Mouse (Mus musculus) forebrain, embryonic 11.5 days (tissue): ENCODE measurements at regions not wholly inside any gene's neighbourhood (a gene's known extent, or its start where the extent isn't known, plus 50 kb on each side); places are given as distances from the start of the nearest gene placed in this dataset.
A peak's percentile ranks its signal among the peaks of the same experiment; 100 is the strongest.

Experiments used
- ATAC-seq: fragments of 200-750 bp; cut with Nextera tagmentation; replicated peaks from 2 replicates; pipeline ENCODE4 v1.8.0; 2017; ENCODE audit warnings: moderate TSS enrichment; ENCODE audit not compliant: low FRiP score
- DNase-seq: peaks from one replicate; pipeline ENCODE4 v3.0.0-alpha.2; 2017; ENCODE audit warnings: low spot score
- H3K27ac ChIP-seq: fragments of 300-500 bp; sonication (generic); 2 replicates; pipeline ENCODE4 v1.5.1; 2014; ENCODE audit warnings: low read depth, low read length
- H3K27me3 ChIP-seq: fragments of 300-500 bp; sonication (generic); 2 replicates; pipeline ENCODE4 v1.6.1; 2014; ENCODE audit warnings: mild to moderate bottlenecking, low read length, mixed read lengths; ENCODE audit not compliant: control insufficient read depth, insufficient read depth
- H3K36me3 ChIP-seq: fragments of 300-500 bp; sonication (generic); 2 replicates; pipeline ENCODE4 v1.6.1; 2014; ENCODE audit warnings: mild to moderate bottlenecking, low read length, moderate library complexity, mixed read lengths; ENCODE audit not compliant: control insufficient read depth, insufficient read depth
- H3K4me1 ChIP-seq: fragments of 300-500 bp; sonication (generic); replicated peaks from 2 replicates; pipeline ENCODE4 v1.6.1; 2014; ENCODE audit warnings: low read length, mixed read lengths; ENCODE audit not compliant: control insufficient read depth, insufficient read depth
- H3K4me2 ChIP-seq: fragments of 300-500 bp; sonication (generic); 2 replicates; pipeline ENCODE4 v1.6.1; 2014; ENCODE audit warnings: low read depth, mild to moderate bottlenecking, low read length, moderate library complexity, mixed read lengths; ENCODE audit not compliant: severe bottlenecking
- H3K4me3 ChIP-seq: fragments of 300-500 bp; sonication (generic); 2 replicates; pipeline ENCODE4 v1.5.1; 2014; ENCODE audit warnings: low read depth, low read length
- H3K9ac ChIP-seq: fragments of 300-500 bp; sonication (generic); 2 replicates; pipeline ENCODE4 v1.6.1; 2014; ENCODE audit warnings: low read length
- H3K9me3 ChIP-seq: fragments of 300-500 bp; sonication (generic); 2 replicates; pipeline ENCODE4 v1.6.1; 2016; ENCODE audit warnings: low read length, mixed read lengths; ENCODE audit not compliant: control insufficient read depth
- WGBS: fragments of 180-500 bp; shearing (Covaris S2); extraction: QIAGEN DNeasy Blood & Tissue Kit; methylation state at CpG from one replicate; pipeline ENCODE4 v1.1.7; 2014; 5-methylcytosine and 5-hydroxymethylcytosine counted together

DNA sequence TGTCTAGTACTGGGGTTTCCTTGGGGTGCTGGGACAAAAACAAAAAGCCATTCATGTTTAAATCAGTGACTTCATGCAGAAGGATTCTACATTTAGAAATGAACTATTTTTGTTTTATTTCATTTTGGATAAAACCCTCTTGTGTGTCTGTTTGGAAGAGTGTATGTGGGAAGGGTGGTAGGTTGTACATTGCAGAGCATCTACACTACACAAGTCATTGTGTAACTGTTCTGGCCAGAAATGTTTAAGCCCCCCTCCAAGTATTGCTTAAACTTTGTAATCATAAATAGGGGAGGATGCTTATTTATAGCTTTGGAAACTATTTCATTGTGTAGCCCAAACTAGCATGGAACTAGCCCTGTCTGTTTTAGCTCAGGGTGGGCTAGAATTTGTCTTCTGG lies 752.3 kb downstream of the Adgrl2 start:
- H3K27me3 ChIP-seq: no peaks in the 10 kb centered on the region
- H3K36me3 ChIP-seq: no peaks in the 10 kb centered on the region
- H3K4me2 ChIP-seq: no peak overlapping the region
- H3K9me3 ChIP-seq: no peaks in the 10 kb centered on the region
- H3K27ac ChIP-seq: no peak overlapping the region
- no peak overlapping the region for H3K9ac ChIP-seq
- H3K4me3 ChIP-seq: no peak overlapping the region
- no peak for DNase-seq
- no peak for ATAC-seq
- H3K4me1 ChIP-seq: no peaks in the 10 kb centered on the region

DNA sequence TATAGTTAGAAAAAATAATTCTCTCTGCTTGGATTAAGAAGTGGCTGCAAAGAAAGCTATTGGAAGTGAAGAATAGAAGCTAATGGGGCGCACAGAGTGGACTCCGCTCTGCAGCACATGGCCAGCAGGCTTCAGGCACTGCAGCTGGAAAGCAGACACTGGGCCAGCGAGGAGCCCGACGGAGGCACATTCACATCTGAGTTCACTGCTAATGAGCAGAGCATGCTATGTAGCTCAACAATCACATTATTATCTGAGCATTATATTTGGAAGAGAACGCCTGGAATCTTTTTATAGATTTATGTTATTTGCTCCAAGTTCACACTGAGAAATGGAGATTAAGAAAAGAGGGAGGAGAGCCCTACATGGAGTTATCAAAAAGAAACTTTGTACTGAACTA lies 752.8 kb downstream of the Adgrl2 start:
- 59% methylated on average over 6 of the region's 6 CpGs for WGBS
- H3K36me3 ChIP-seq: no peaks in the 10 kb centered on the region
- H3K9me3 ChIP-seq: no peaks in the 10 kb centered on the region
- H3K9ac ChIP-seq: no peak overlapping the region
- no peak overlapping the region for H3K4me2 ChIP-seq
- ATAC-seq: peak; percentile 64; the same call in 1 of the 2 replicates
- H3K27me3 ChIP-seq: no peaks in the 10 kb centered on the region
- H3K4me3 ChIP-seq: no peak overlapping the region
- no peaks in the 10 kb centered on the region for H3K4me1 ChIP-seq
- no peak for DNase-seq
- no peak overlapping the region for H3K27ac ChIP-seq

DNA sequence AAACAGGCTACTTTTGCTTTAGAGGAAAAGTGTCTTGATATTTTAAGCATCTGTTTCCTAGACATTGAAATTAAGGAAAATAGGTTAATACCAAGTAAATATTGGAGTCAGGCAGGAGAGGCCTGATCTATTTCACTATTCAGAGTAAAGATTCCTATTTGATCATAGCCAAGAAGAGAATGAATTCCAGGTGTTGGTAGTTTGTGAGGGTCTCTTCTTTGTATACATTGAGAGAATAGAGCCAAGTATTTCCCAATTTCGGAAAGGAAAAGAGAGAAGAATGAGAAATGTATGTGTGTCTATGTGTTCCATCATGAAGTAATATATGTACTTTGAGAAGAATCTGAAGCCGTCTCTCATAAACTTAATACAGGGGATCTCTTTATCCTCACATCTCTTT lies 756.7 kb downstream of the Adgrl2 start:
- Histone ChIP-seq H3K36me3 (no peaks in the 10 kb centered on the region), H3K9ac (no peak overlapping the region), H3K27me3 (no peaks in the 10 kb centered on the region), H3K4me2 (no peak overlapping the region), H3K4me1 (no peaks in the 10 kb centered on the region), H3K27ac (no peak overlapping the region), H3K4me3 (no peak overlapping the region), H3K9me3 (no peaks in the 10 kb centered on the region)
- 92% methylated on average over 2 of the region's 2 CpGs for WGBS
- DNase-seq: no peak
- ATAC-seq: no peak

DNA sequence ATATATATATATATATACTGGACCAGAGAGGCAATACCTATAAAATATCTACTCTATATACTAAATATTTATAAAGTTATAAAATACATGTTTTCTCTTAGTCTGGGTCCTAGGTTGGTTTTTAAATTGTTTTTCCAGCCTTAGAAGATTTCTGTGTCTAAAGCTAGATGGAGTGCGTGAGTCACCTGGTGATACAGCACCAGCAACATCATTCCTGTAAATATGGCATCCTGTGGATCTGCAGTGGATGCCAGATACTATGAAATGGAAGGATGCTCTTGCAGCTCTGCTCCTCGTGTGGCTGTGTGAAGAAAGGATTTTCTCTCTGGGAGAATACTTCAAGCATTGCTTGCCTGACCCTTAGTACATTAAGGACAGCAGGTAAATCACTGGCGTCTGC lies 761.2 kb downstream of the Adgrl2 start:
- no peak for ATAC-seq
- 78% methylated on average over 3 of the region's 3 CpGs for WGBS
- H3K27ac ChIP-seq: no peak overlapping the region

DNA sequence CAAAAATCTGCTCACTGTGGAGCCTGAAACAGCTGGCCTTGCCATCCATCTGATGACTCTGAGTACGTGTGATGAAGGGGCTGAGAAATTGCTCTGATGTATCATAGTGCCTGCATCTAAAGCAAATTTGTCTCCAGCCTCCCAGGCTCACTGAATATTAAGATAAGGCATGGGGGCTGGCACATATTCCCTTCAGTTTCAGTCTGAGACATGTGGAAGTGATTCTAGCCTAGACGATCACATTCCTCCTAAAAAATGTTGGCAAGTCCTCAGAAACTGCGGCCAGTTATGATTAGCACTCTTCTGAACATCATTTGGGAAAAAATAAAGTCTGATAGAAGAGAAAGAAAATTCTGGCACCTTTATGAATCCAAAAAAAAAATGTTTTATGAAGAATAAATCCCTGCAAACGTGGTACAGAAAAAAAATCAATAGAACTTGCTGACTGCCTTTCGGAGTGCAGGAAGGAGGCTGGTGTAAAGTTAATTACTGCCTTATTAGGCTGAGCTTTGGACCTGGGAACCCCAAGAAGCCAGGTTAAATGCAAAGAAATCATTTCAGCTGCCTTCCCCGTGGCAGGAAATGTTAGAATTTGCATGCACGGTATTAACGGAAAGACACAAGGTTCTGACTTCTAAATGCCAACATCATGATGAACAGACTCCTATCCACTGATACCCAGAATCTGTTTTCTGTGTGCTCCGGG lies 762.2 kb downstream of the Adgrl2 start:
- Histone ChIP-seq H3K27ac (no peak overlapping the region), H3K9ac (no peak overlapping the region), H3K4me3 (no peak overlapping the region), H3K27me3 (no peaks in the 10 kb centered on the region), H3K4me2 (no peak overlapping the region), H3K36me3 (no peaks in the 10 kb centered on the region), H3K4me1 (no peaks in the 10 kb centered on the region), H3K9me3 (no peaks in the 10 kb centered on the region)
- WGBS: 74% methylated on average over 9 of the region's 9 CpGs
- ATAC-seq (no peak), DNase-seq (no peak)

More for the DNA sequence above, 761.2 kb downstream of the Adgrl2 start:
- Histone ChIP-seq H3K36me3 (no peaks in the 10 kb centered on the region), H3K4me2 (no peak overlapping the region), H3K27me3 (no peaks in the 10 kb centered on the region), H3K4me3 (no peak overlapping the region), H3K9me3 (no peaks in the 10 kb centered on the region), H3K9ac (no peak overlapping the region), H3K4me1 (no peaks in the 10 kb centered on the region)
- DNase-seq: no peak

DNA sequence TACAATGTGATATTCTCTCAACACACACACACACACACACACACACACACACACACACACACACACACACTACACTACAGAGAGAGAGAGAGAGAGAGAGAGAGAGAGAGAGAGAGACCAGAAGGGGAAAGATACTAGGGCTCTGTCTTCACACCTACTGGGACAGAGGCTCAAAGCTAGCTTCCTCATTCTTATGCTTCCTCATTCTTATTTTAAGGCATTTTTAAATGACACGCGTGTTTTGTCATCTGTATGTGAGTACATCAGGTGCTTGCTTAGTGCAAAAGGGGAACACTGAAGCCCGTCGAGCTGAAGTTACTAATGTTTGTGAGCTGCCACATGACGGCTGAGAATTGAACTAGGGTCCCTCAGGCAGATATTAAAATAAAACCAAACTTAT lies 769.5 kb downstream of the Adgrl2 start:
- Histone ChIP-seq H3K27ac (no peak overlapping the region), H3K36me3 (no peaks in the 10 kb centered on the region), H3K4me1 (no peaks in the 10 kb centered on the region), H3K9me3 (no peaks in the 10 kb centered on the region), H3K9ac (no peak overlapping the region), H3K4me3 (no peak overlapping the region), H3K4me2 (no peak overlapping the region), H3K27me3 (no peaks in the 10 kb centered on the region)
- 95% methylated on average over 5 of the region's 5 CpGs for WGBS
- no peak for ATAC-seq
- DNase-seq: no peak

DNA sequence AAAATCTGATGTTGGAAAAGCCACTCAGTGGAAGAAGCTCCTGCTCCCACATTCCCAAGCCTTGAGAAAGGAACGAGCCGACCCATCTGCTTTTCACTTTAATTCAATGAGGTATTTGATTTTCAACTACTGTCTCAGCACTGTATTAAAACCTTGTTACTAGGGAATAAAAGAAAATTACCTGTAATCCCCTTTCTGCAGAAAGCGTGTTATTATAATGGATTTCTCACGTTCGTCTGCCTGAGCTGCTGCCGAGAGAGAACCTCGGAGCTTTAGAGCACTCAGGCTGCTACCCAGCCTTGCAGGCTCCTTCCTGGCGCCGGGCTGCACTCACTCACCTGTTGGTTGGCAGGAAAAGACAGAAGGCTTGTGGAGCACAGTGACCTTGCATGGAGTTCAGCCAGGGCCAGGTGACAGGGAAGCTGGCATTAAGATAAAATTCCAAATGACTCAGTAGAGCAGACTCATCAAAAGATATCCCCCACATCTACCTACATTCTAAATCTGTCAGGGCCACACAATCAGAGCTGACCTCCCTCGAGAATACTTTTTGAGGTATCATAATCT lies 770.2 kb downstream of the Adgrl2 start:
- no peaks in the 10 kb centered on the region for H3K27me3 ChIP-seq
- no peak overlapping the region for H3K27ac ChIP-seq
- no peaks in the 10 kb centered on the region for H3K36me3 ChIP-seq
- ATAC-seq (no peak), DNase-seq (no peak)
- no peaks in the 10 kb centered on the region for H3K9me3 ChIP-seq
- no peak overlapping the region for H3K4me2 ChIP-seq
- WGBS: 74% methylated on average over 10 of the region's 10 CpGs
- H3K9ac ChIP-seq: no peak overlapping the region
- H3K4me1 ChIP-seq: no peaks in the 10 kb centered on the region
- H3K4me3 ChIP-seq: no peak overlapping the region

DNA sequence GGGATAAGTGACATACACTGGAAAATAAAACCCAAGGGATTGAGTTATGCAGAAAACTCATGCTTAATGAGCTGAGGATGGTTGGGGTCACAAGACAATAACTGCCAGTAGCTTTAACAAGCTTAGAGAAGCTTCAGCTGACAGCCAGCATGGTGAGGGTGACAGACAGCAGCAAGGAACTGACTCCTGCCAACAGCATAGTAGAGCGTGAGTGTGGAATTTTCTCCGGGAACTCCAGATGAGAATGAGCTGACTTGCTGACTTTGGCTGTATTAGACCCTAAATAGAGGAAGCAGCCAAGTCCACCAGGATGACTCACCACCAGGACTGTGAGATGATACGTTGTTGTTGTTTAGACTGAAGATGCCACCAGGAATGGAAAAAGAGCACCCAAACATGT lies 788.2 kb downstream of the Adgrl2 start:
- Histone ChIP-seq H3K4me3 (no peak overlapping the region), H3K4me2 (no peak overlapping the region), H3K27ac (no peak overlapping the region), H3K27me3 (no peaks in the 10 kb centered on the region), H3K4me1 (no peaks in the 10 kb centered on the region), H3K9ac (no peak overlapping the region), H3K36me3 (no peaks in the 10 kb centered on the region), H3K9me3 (no peaks in the 10 kb centered on the region)
- no peak for DNase-seq
- 84% methylated on average over 3 of the region's 3 CpGs for WGBS
- ATAC-seq: no peak

DNA sequence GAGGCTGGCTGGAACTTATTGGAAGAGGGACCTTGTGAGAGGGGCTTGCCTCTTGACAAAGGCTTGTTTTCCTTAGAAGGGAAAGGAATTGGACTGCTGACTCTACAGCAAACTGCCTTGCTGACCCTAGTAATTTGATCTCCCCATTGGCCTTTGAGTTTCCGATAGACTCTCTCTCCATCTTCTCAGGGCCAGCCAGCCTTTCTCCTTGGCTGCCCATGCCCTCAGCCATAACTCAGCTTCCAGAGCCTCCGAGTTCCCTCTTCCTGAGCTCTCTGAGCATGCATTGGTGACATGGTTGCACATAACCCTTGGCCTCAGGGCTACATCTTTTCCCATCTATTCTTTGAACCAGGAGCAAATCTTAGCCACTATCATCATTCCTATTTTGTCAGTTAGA lies 803.7 kb downstream of the Adgrl2 start:
- Histone ChIP-seq H3K27me3 (no peaks in the 10 kb centered on the region), H3K36me3 (no peaks in the 10 kb centered on the region), H3K4me1 (no peaks in the 10 kb centered on the region), H3K4me3 (no peak overlapping the region), H3K9me3 (no peaks in the 10 kb centered on the region), H3K4me2 (no peak overlapping the region), H3K9ac (no peak overlapping the region), H3K27ac (no peak overlapping the region)
- 75% methylated on average over 2 of the region's 2 CpGs for WGBS
- no peak for ATAC-seq
- no peak for DNase-seq
